Mouse (Mus musculus): ENCODE measurements around the gene Cfap126.

The Cfap126 gene

GRCm38 (mm10) chr1:171149974-171150760 is 36.4 kb downstream of the Cfap126 start, which contains the start of the genes Sdhc and Mpz:
Gene Sdhc, minus strand, starts transcription at chr1:171150603.
Gene Mpz, plus strand, starts transcription at chr1:171150711.
- Histone ChIP-seq H3K4me3 (replicated peaks; ENCODE audit: low read length) (peak within 1 kb of the TSS; percentile 97), H3K9me3 (ENCODE audit: low read length) (no peaks in the 10 kb centered on the region), H3K4me1 (replicated peaks; ENCODE audit: low read depth, low read length) (peaks cover 44% of the 10 kb centered on the region), H3K36me3 (ENCODE audit: insufficient read depth, low read length) (peaks cover 15% of the 10 kb centered on the region), H3K27me3 (ENCODE audit: insufficient read depth, low read length) (no peaks in the 10 kb centered on the region)
- TF ChIP-seq NANOG (IDR thresholded peaks at IDR 0.05; ENCODE audit: borderline replicate concordance, low read length) (no peak), POU5F1 (IDR thresholded peaks at IDR 0.05; ENCODE audit: borderline replicate concordance, low read length) (no peak), CTCF (conservative IDR thresholded peaks at IDR 0.05; ENCODE audit: low read length) (no peak)

DNA sequence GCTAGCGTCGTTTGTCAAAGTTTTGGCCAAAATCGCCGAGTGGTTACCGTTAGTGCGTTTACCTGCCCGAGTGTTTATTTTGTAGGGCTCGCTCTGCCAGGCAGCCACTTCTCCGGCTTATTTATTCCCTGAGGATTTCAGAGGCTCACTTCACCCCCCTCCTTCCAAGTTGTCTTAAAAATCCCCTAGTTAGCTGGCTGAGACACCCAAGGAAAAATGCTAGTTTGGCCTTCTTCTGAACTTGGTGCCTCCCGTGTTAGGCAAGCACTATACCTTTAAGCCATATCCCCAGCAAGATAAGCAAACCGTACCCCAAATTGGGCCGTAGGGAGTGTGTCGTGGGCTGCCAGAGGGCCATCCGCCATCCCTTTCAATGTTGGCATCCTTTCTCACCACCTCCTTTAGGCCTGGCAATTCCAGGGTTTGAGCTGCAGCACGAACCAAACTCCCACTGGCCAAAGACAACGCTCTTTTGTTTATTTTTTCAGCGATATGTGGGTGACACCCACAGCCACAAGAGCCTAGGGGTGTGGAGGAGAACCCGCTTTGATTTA is 37.2 kb downstream of the Cfap126 start:
- Histone ChIP-seq H3K4me1 (replicated peaks; ENCODE audit: low read depth, low read length) (peaks cover 44% of the 10 kb centered on the region), H3K36me3 (ENCODE audit: insufficient read depth, low read length) (peaks cover 8% of the 10 kb centered on the region), H3K4me3 (replicated peaks; ENCODE audit: low read length) (peak overlapping the region; percentile 97), H3K27me3 (ENCODE audit: insufficient read depth, low read length) (peaks cover 4% of the 10 kb centered on the region; the same call in 1 of the 2 replicates), H3K9me3 (ENCODE audit: low read length) (no peaks in the 10 kb centered on the region)
- TF ChIP-seq POU5F1 (IDR thresholded peaks at IDR 0.05; ENCODE audit: borderline replicate concordance, low read length): no peak
- TF ChIP-seq NANOG (IDR thresholded peaks at IDR 0.05; ENCODE audit: borderline replicate concordance, low read length): no peak
- no peak for TF ChIP-seq CTCF (conservative IDR thresholded peaks at IDR 0.05; ENCODE audit: low read length)

DNA sequence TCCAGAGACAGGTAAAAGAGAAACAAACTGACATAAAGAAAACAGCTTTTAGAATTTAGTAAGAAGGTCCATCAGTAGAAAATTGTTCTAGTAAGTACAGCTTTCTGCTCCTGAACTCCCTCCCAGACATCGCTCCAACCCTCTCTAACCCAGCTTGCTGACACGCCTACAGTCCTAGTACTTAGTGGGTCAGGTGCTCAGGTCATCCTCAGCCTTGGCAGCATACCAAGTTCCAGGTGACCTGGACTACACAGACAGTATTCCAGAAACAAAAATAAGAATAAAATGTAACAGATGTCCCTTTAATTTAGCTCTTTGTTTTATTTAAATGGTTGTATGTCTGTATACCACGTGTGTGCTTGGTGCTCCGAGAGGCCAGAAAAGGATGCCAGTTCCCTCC is 38.2 kb downstream of the Cfap126 start:
- TF ChIP-seq POU5F1 (IDR thresholded peaks at IDR 0.05; ENCODE audit: borderline replicate concordance, low read length) (no peak), NANOG (IDR thresholded peaks at IDR 0.05; ENCODE audit: borderline replicate concordance, low read length) (no peak), CTCF (conservative IDR thresholded peaks at IDR 0.05; ENCODE audit: low read length) (no peak)
- Histone ChIP-seq H3K4me1 (replicated peaks; ENCODE audit: low read depth, low read length) (peaks cover 44% of the 10 kb centered on the region), H3K9me3 (ENCODE audit: low read length) (no peaks in the 10 kb centered on the region), H3K27me3 (ENCODE audit: insufficient read depth, low read length) (peaks cover 13% of the 10 kb centered on the region), H3K4me3 (replicated peaks; ENCODE audit: low read length) (no peak overlapping the region), H3K36me3 (ENCODE audit: insufficient read depth, low read length) (peaks cover 6% of the 10 kb centered on the region; the same call in 1 of the 2 replicates)

- Histone ChIP-seq H3K4me3 (replicated peaks; ENCODE audit: low read length) (no peak overlapping the region), H3K4me1 (replicated peaks; ENCODE audit: low read depth, low read length) (peaks cover 21% of the 10 kb centered on the region), H3K36me3 (ENCODE audit: insufficient read depth, low read length) (no peaks in the 10 kb centered on the region), H3K27me3 (ENCODE audit: insufficient read depth, low read length) (peaks cover 34% of the 10 kb centered on the region), H3K9me3 (ENCODE audit: low read length) (no peaks in the 10 kb centered on the region)
- TF ChIP-seq POU5F1 (IDR thresholded peaks at IDR 0.05; ENCODE audit: borderline replicate concordance, low read length) (no peak), CTCF (conservative IDR thresholded peaks at IDR 0.05; ENCODE audit: low read length) (no peak), NANOG (IDR thresholded peaks at IDR 0.05; ENCODE audit: borderline replicate concordance, low read length) (no peak)
These were observed 42.9 kb downstream of the Cfap126 start for GRCm38 (mm10) chr1:171156644-171157043.

DNA sequence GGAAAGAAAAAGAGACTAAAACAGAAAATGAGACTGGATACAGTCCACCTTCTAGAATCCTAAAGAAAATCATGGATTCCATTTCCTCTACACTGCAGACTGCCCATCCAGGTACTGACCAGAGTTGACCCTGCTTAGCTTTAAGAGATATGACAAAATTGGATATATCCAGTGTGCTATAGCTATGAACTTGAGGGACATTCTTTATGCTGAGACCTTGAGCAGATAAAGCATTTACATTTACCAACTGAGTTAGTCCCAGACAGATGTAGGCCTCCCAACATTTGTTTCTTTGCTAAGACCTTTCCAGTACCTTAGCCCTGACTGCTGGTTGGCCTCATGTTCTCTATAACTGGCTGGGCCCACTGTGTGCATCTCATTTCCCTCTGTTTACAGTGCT is 44.2 kb downstream of the Cfap126 start:
- Histone ChIP-seq H3K9me3 (ENCODE audit: low read length) (no peaks in the 10 kb centered on the region), H3K4me1 (replicated peaks; ENCODE audit: low read depth, low read length) (peaks cover 21% of the 10 kb centered on the region), H3K27me3 (ENCODE audit: insufficient read depth, low read length) (peaks cover 34% of the 10 kb centered on the region), H3K36me3 (ENCODE audit: insufficient read depth, low read length) (no peaks in the 10 kb centered on the region), H3K4me3 (replicated peaks; ENCODE audit: low read length) (no peak overlapping the region)
- TF ChIP-seq NANOG (IDR thresholded peaks at IDR 0.05; ENCODE audit: borderline replicate concordance, low read length): no peak
- no peak for TF ChIP-seq POU5F1 (IDR thresholded peaks at IDR 0.05; ENCODE audit: borderline replicate concordance, low read length)
- TF ChIP-seq CTCF (conservative IDR thresholded peaks at IDR 0.05; ENCODE audit: low read length): no peak

DNA sequence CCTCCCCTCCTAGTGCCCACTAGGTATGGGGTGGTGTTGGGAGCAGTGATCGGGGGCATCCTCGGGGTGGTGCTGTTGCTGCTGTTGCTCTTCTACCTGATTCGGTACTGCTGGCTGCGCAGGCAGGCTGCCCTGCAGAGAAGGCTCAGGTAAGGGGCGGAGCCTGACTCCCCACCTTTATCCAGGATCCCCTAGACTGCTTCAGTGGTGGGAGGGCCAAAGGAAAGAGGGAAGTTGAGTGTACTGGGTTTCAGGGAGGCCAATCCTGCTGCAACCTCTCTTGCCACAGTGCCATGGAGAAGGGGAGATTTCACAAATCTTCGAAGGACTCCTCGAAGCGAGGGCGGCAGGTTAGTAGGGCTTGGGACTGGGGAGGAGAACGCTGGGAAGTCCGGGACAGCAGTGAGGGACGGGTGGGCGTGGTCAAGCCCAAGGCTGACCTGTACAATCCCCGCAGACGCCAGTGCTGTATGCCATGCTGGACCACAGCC is 45.8 kb downstream of the Cfap126 start:
- TF ChIP-seq POU5F1 (IDR thresholded peaks at IDR 0.05; ENCODE audit: borderline replicate concordance, low read length) (no peak), NANOG (IDR thresholded peaks at IDR 0.05; ENCODE audit: borderline replicate concordance, low read length) (no peak), CTCF (conservative IDR thresholded peaks at IDR 0.05; ENCODE audit: low read length) (no peak)

GRCm38 (mm10) chr1:171162526-171162925 is 48.8 kb downstream of the Cfap126 start:
- H3K4me1 ChIP-seq (replicated peaks; ENCODE audit: low read depth, low read length): peaks cover 16% of the 10 kb centered on the region
- no peak for TF ChIP-seq NANOG (IDR thresholded peaks at IDR 0.05; ENCODE audit: borderline replicate concordance, low read length)
- TF ChIP-seq CTCF (conservative IDR thresholded peaks at IDR 0.05; ENCODE audit: low read length): no peak
- TF ChIP-seq POU5F1 (IDR thresholded peaks at IDR 0.05; ENCODE audit: borderline replicate concordance, low read length): no peak
- H3K9me3 ChIP-seq (ENCODE audit: low read length): no peaks in the 10 kb centered on the region
- peaks cover 21% of the 10 kb centered on the region for H3K27me3 ChIP-seq (ENCODE audit: insufficient read depth, low read length)
- H3K4me3 ChIP-seq (replicated peaks; ENCODE audit: low read length): no peak overlapping the region
- no peaks in the 10 kb centered on the region for H3K36me3 ChIP-seq (ENCODE audit: insufficient read depth, low read length)

More for the DNA sequence above, 45.8 kb downstream of the Cfap126 start:
- H3K4me3 ChIP-seq (replicated peaks; ENCODE audit: low read length): peak overlapping the region; percentile 74
- no peaks in the 10 kb centered on the region for H3K36me3 ChIP-seq (ENCODE audit: insufficient read depth, low read length)
- peaks cover 34% of the 10 kb centered on the region for H3K27me3 ChIP-seq (ENCODE audit: insufficient read depth, low read length)
- H3K9me3 ChIP-seq (ENCODE audit: low read length): no peaks in the 10 kb centered on the region
- peaks cover 20% of the 10 kb centered on the region for H3K4me1 ChIP-seq (replicated peaks; ENCODE audit: low read depth, low read length)

DNA sequence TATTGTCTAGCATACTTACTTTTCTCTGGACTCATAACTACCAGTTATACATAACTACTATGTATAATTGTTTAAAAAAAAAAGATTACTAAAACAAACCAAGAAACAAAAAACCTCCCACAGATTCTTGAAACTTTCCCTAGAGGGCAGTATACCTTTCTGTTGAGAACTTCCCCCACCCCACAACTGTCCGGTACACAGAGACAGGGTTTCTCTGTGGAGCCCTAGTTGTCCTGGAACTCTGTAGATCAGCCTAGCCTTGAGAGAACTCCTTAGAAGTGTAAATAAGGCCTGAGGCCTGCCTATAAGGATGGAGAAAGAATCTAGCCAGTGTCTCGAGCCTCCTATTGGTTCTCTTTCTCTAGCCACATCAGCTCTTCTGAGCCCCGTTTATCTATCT is 50.5 kb downstream of the Cfap126 start:
- H3K4me3 ChIP-seq (replicated peaks; ENCODE audit: low read length): no peak overlapping the region
- peaks cover 17% of the 10 kb centered on the region for H3K4me1 ChIP-seq (replicated peaks; ENCODE audit: low read depth, low read length)
- TF ChIP-seq POU5F1 (IDR thresholded peaks at IDR 0.05; ENCODE audit: borderline replicate concordance, low read length) (no peak), CTCF (conservative IDR thresholded peaks at IDR 0.05; ENCODE audit: low read length) (peak; percentile 13; the same call in 1 of the 2 replicates)
- H3K9me3 ChIP-seq (ENCODE audit: low read length): no peaks in the 10 kb centered on the region
- peaks cover 14% of the 10 kb centered on the region for H3K27me3 ChIP-seq (ENCODE audit: insufficient read depth, low read length)
- no peaks in the 10 kb centered on the region for H3K36me3 ChIP-seq (ENCODE audit: insufficient read depth, low read length)

All from E14TG2a.4 (cell line).